Mouse (Mus musculus) layer of hippocampus, adult 9-10 months (tissue): ENCODE data around the gene Ccdc146.

ENCODE experiments used
- DNase-seq: peaks from one replicate; pipeline ENCODE4 v3.0.0; 2022; ENCODE audit warnings: low spot score

Ccdc146 gene

GRCm38 (mm10) chr5:21264352-21265021 is 160.0 kb downstream of the Ccdc146 start:
- no peak for DNase-seq

GRCm38 (mm10) chr5:21263202-21264055 is 161.0 kb downstream of the Ccdc146 start:
- DNase-seq: no peak

- DNase-seq: no peak
These were observed 163.2 kb downstream of the Ccdc146 start for GRCm38 (mm10) chr5:21261202-21261844.

- DNase-seq: no peak
These were observed 163.7 kb downstream of the Ccdc146 start for GRCm38 (mm10) chr5:21260746-21261145.

GRCm38 (mm10) chr5:21257806-21258205 is 166.7 kb downstream of the Ccdc146 start:
- DNase-seq: no peak

GRCm38 (mm10) chr5:21257126-21257525 is 167.4 kb downstream of the Ccdc146 start:
- no peak for DNase-seq

- no peak for DNase-seq
These were observed 168.8 kb downstream of the Ccdc146 start for GRCm38 (mm10) chr5:21255551-21256132.

GRCm38 (mm10) chr5:21254731-21255525 is 169.5 kb downstream of the Ccdc146 start:
- no peak for DNase-seq

GRCm38 (mm10) chr5:21248834-21249233 is 175.6 kb downstream of the Ccdc146 start:
- no peak for DNase-seq

- no peak for DNase-seq
These were observed 176.6 kb downstream of the Ccdc146 start for GRCm38 (mm10) chr5:21247916-21248315.

GRCm38 (mm10) chr5:21246794-21247193 is 177.7 kb downstream of the Ccdc146 start:
- DNase-seq: no peak

GRCm38 (mm10) chr5:21245241-21245640 is 179.2 kb downstream of the Ccdc146 start:
- DNase-seq: no peak

GRCm38 (mm10) chr5:21244575-21244974 is 179.9 kb downstream of the Ccdc146 start:
- no peak for DNase-seq
